Mouse (Mus musculus): ENCODE results near the gene Dhdds. TPM values are rescaled to one million over a fixed set of nuclear protein-coding genes. Genes with fewer than 3 reads are reported as not detected.
A peak's percentile ranks its signal among the peaks of the same experiment; 100 is the strongest.
"Not testable (repeated sequence)": the region's sequence is repeated elsewhere in the genome, so short reads cannot be mapped to it uniquely, and the experiment has no call there.

The Dhdds gene
- total RNA-seq, 2 experiments from 2014 or later: 57.8 to 62.6 TPM

GRCm38 (mm10) chr4:134005581-134006358 lies 5.1 kb upstream of the Dhdds start:
- no peak for DNase-seq

GRCm38 (mm10) chr4:134002903-134003302 lies 2.2 kb upstream of the Dhdds start:
- DNase-seq: no peak

- no peak for DNase-seq
These were observed 1.5 kb upstream of the Dhdds start for GRCm38 (mm10) chr4:134002246-134002645.

- no peak for DNase-seq
These were observed 992 bp upstream of the Dhdds start for GRCm38 (mm10) chr4:134001710-134002109.

GRCm38 (mm10) chr4:133994697-133995096 lies 6.0 kb downstream of the Dhdds start:
- DNase-seq: no peak

GRCm38 (mm10) chr4:133991087-133991660 lies 9.5 kb downstream of the Dhdds start:
- no peak for DNase-seq

GRCm38 (mm10) chr4:133990035-133990434 lies 10.7 kb downstream of the Dhdds start:
- no peak for DNase-seq

- not testable (repeated sequence) for DNase-seq
These were observed 12.4 kb downstream of the Dhdds start for GRCm38 (mm10) chr4:133988289-133988688.

- DNase-seq: no peak
These were observed 17.8 kb downstream of the Dhdds start for GRCm38 (mm10) chr4:133982936-133983335.

- no peak for DNase-seq
These were observed 20.2 kb downstream of the Dhdds start for GRCm38 (mm10) chr4:133980496-133980895.

- DNase-seq: no peak
These were observed 22.6 kb downstream of the Dhdds start for GRCm38 (mm10) chr4:133978021-133978711.

- no peak for DNase-seq
These were observed 29.0 kb downstream of the Dhdds start for GRCm38 (mm10) chr4:133971741-133972140.

- no peak for DNase-seq
These were observed 29.8 kb downstream of the Dhdds start for GRCm38 (mm10) chr4:133970876-133971275.

- DNase-seq: peak; percentile 27 to 32
These were observed 30.5 kb downstream of the Dhdds start for GRCm38 (mm10) chr4:133970196-133970595.

- peak in 1 of 2 experiments; percentile 15 for DNase-seq
These were observed 31.5 kb downstream of the Dhdds start for GRCm38 (mm10) chr4:133969114-133969770.

GRCm38 (mm10) chr4:133968150-133968921 lies 32.4 kb downstream of the Dhdds start, which contains the start of gene Hmgn2:
Gene Hmgn2, minus strand, starts transcription at chr4:133968650.
- DNase-seq: peak; percentile 30 to 31

- DNase-seq: peak; percentile 89
These were observed 32.9 kb downstream of the Dhdds start for GRCm38 (mm10) chr4:133967866-133968149.

- peak; percentile 98 for DNase-seq
These were observed 33.4 kb downstream of the Dhdds start for GRCm38 (mm10) chr4:133967138-133967865.

- no peak for DNase-seq
These were observed 34.3 kb downstream of the Dhdds start for GRCm38 (mm10) chr4:133966271-133966940.

GRCm38 (mm10) chr4:133962566-133962965 lies 38.2 kb downstream of the Dhdds start:
- DNase-seq: no peak

- no peak for DNase-seq
These were observed 41.8 kb downstream of the Dhdds start for GRCm38 (mm10) chr4:133958884-133959283.

All from layer of hippocampus, postnatal 36 days (tissue).